Mouse (Mus musculus) embryonic facial prominence, embryonic 12.5 days (tissue): Measurements from ENCODE around the gene H2al1h. TPM values are rescaled to one million over a fixed set of nuclear protein-coding genes. Genes with fewer than 3 reads are reported as not detected.
"Not testable (repeated sequence)": the region's sequence is repeated elsewhere in the genome, so short reads cannot be mapped to it uniquely, and the experiment has no call there.

Experiments used
- ATAC-seq: fragments of 200-750 bp; cut with Nextera tagmentation; 2 replicates; pipeline ENCODE4 v1.8.0; 2017; ENCODE audit not compliant: insufficient number of reproducible peaks, insufficient read depth, low FRiP score, low TSS enrichment
- H3K27ac ChIP-seq: fragments of 300-500 bp; sonication (generic); 2 replicates; pipeline ENCODE4 v1.5.1; 2016; ENCODE audit warnings: mild to moderate bottlenecking
- H3K27me3 ChIP-seq: fragments of 300-500 bp; sonication (generic); 2 replicates; pipeline ENCODE4 v1.6.1; 2016; ENCODE audit warnings: mild to moderate bottlenecking, moderate library complexity
- H3K36me3 ChIP-seq: fragments of 300-500 bp; sonication (generic); 2 replicates; pipeline ENCODE4 v1.6.1; 2016; ENCODE audit warnings: mild to moderate bottlenecking
- H3K4me1 ChIP-seq: fragments of 300-500 bp; sonication (generic); 2 replicates; pipeline ENCODE4 v1.6.1; 2016
- H3K4me2 ChIP-seq: fragments of 300-500 bp; sonication (generic); replicated peaks from 2 replicates; pipeline ENCODE4 v1.6.1; 2016; ENCODE audit warnings: mild to moderate bottlenecking, moderate library complexity
- H3K4me3 ChIP-seq: fragments of 300-500 bp; sonication (generic); 2 replicates; pipeline ENCODE4 v1.5.1; 2016; ENCODE audit warnings: mild to moderate bottlenecking
- H3K9ac ChIP-seq: fragments of 300-500 bp; sonication (generic); 2 replicates; pipeline ENCODE4 v1.6.1; 2016; ENCODE audit warnings: mild to moderate bottlenecking, moderate library complexity
- H3K9me3 ChIP-seq: fragments of 300-500 bp; sonication (generic); 2 replicates; pipeline ENCODE4 v1.6.1; 2016; ENCODE audit warnings: mild to moderate bottlenecking, moderate library complexity
- WGBS: fragments of 180-500 bp; shearing (Covaris S2); methylation state at CpG from one replicate; pipeline ENCODE4 v1.1.7; 2016; 5-methylcytosine and 5-hydroxymethylcytosine counted together
- polyA plus RNA-seq: library from polyadenylated mRNA; unstranded; fragments of >200 nt; fragmentation: Nextera tagmentation; extraction: Ambion mirVana; gene quantifications from 2 replicates; pipeline ENCODE4 v1.2.1, GENCODE M21; 2016

Gene H2al1h
- not detected in 2 replicates for polyA plus RNA-seq

DNA sequence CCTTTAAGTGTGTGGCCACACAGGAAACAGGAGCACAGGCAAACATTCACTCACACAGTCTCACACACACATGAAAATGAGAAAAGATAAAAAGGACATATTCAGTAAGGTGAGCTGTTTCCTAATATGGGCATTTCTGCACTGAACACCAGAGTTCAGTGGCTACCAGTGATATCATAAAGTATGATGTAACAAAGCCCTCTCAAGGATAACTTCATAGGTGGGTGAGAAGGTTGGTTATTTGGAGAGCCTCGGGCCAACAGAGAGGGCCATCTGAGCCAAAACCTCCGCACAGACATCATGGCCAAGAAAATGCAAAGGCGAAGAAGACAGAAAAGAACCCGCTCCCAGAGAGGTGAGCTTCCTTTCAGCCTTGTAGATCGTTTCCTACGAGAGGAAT lies at the start of gene H2al1h:
TSS of gene H2al1h (plus strand) at position 301 of the 400 bp plus-strand sequence.
- H3K4me2 ChIP-seq, H3K27me3 ChIP-seq, H3K9ac ChIP-seq, H3K4me3 ChIP-seq, H3K27ac ChIP-seq, H3K36me3 ChIP-seq, ATAC-seq, H3K4me1 ChIP-seq, H3K9me3 ChIP-seq: not testable (repeated sequence)
- no CpG with 5 or more reads among the region's 6 CpGs for WGBS

GRCm38 (mm10) chrX:11273190-11273589 lies 48.1 kb upstream of the H2al1h start:
- H3K36me3 ChIP-seq, result no peaks in the 10 kb centered on the region
- H3K9me3 ChIP-seq, result no peaks in the 10 kb centered on the region
- no peak overlapping the region for H3K27ac ChIP-seq
- no peak overlapping the region for H3K9ac ChIP-seq
- no peak for ATAC-seq
- H3K4me2 ChIP-seq, result no peak overlapping the region
- H3K4me3 ChIP-seq, result no peak overlapping the region
- 79% methylated on average over 3 of the region's 3 CpGs for WGBS
- 0 out of 2 replicates have a peak, but pooled peaks cover 3% of the 10 kb centered on the region for H3K27me3 ChIP-seq
- H3K4me1 ChIP-seq, result no peaks in the 10 kb centered on the region

GRCm38 (mm10) chrX:11277083-11277482 lies 44.2 kb upstream of the H2al1h start:
- no peak overlapping the region for H3K9ac ChIP-seq
- ATAC-seq, result no peak
- H3K4me1 ChIP-seq, result no peaks in the 10 kb centered on the region
- H3K36me3 ChIP-seq, result no peaks in the 10 kb centered on the region
- no peaks in the 10 kb centered on the region for H3K9me3 ChIP-seq
- no peak overlapping the region for H3K4me2 ChIP-seq
- H3K27ac ChIP-seq, result no peak overlapping the region
- WGBS, result 82% methylated on average over 6 of the region's 6 CpGs
- no peak overlapping the region for H3K4me3 ChIP-seq
- H3K27me3 ChIP-seq, result 0 out of 2 replicates have a peak, but pooled peaks cover 3% of the 10 kb centered on the region

GRCm38 (mm10) chrX:11280741-11281140 lies 40.6 kb upstream of the H2al1h start:
- Histone ChIP-seq H3K27ac (no peak overlapping the region), H3K9ac (no peak overlapping the region), H3K4me2 (no peak overlapping the region), H3K9me3 (no peaks in the 10 kb centered on the region), H3K4me1 (no peaks in the 10 kb centered on the region), H3K4me3 (no peak overlapping the region), H3K27me3 (no peaks in the 10 kb centered on the region), H3K36me3 (no peaks in the 10 kb centered on the region)
- no peak for ATAC-seq
- 64% methylated on average over 2 of the region's 2 CpGs for WGBS

DNA sequence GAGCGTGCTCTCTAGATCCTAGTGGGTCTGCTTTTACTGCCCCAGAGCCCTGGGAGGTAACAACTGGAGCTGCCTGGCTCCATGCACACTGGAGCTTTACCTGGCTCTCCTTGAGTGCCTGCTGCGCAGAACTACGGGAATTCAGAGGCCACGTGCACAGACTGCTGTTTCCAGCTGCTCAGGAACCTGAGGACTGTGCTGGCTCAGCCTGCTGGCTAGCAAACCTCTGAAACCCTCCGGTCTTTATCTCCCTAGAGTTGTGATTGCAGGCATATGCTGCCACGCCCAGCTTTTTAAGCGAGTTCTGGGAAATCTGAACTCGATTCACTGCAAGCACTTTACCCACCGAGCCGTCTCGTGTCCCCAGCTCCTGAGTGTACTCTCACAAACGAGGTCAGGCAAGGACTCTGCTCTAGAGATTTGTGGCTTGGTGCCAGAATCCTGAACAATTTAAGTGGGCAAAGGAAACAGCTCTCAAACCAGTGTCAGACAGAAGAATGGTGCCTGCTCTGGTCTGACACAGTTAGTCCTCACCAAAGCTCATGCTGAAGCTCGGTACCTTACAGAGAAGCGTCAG lies 32.9 kb upstream of the H2al1h start:
- Histone ChIP-seq H3K36me3 (no peaks in the 10 kb centered on the region), H3K27ac (no peak overlapping the region), H3K9ac (no peak overlapping the region), H3K4me1 (no peaks in the 10 kb centered on the region), H3K27me3 (peaks cover 8% of the 10 kb centered on the region; the same call in 1 of the 2 replicates), H3K4me3 (no peak overlapping the region), H3K9me3 (no peaks in the 10 kb centered on the region), H3K4me2 (no peak overlapping the region)
- 72% methylated on average over 14 of the region's 14 CpGs for WGBS
- no peak for ATAC-seq

GRCm38 (mm10) chrX:11289244-11289643 lies 32.0 kb upstream of the H2al1h start:
- H3K27ac ChIP-seq, result no peak overlapping the region
- H3K9me3 ChIP-seq, result no peaks in the 10 kb centered on the region
- no peak overlapping the region for H3K4me3 ChIP-seq
- H3K9ac ChIP-seq, result no peak overlapping the region
- peaks cover 8% of the 10 kb centered on the region; the same call in 1 of the 2 replicates for H3K27me3 ChIP-seq
- H3K4me2 ChIP-seq, result no peak overlapping the region
- H3K4me1 ChIP-seq, result no peaks in the 10 kb centered on the region
- no peaks in the 10 kb centered on the region for H3K36me3 ChIP-seq
- ATAC-seq, result no peak
- 55% methylated on average over 4 of the region's 4 CpGs for WGBS

- H3K4me3 ChIP-seq, H3K9me3 ChIP-seq, H3K36me3 ChIP-seq, H3K4me2 ChIP-seq, H3K27ac ChIP-seq, H3K4me1 ChIP-seq, ATAC-seq, H3K27me3 ChIP-seq, H3K9ac ChIP-seq: not testable (repeated sequence)
- no CpG with 5 or more reads among the region's 3 CpGs for WGBS
These were observed 22.3 kb upstream of the H2al1h start, which contains the start of gene H2al1a for GRCm38 (mm10) chrX:11298957-11299356. Gene H2al1a (plus strand): TSS chrX:11299257.

GRCm38 (mm10) chrX:11302132-11302531 lies 19.2 kb upstream of the H2al1h start, which contains the start of gene H2al1b:
Gene H2al1b (plus strand): TSS chrX:11302432.
- H3K4me1 ChIP-seq, H3K27ac ChIP-seq, H3K9ac ChIP-seq, H3K4me3 ChIP-seq, H3K36me3 ChIP-seq, ATAC-seq, H3K27me3 ChIP-seq, H3K9me3 ChIP-seq, H3K4me2 ChIP-seq: not testable (repeated sequence)
- WGBS, result 96% methylated on average over 1 of the region's 3 CpGs

DNA sequence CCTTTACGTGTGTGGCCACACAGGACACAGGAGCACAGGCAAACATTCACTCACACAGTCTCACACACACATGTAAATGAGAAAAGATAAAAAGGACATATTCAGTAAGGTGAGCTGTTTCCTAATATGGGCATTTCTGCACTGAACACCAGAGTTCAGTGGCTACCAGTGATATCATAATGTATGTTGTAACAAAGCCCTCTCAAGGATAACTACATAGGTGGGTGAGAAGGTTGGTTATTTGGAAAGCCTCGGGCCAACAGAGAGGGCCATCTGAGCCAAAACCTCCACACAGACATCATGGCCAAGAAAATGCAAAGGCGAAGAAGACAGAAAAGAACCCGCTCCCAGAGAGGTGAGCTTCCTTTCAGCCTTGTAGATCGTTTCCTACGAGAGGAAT lies 15.9 kb upstream of the H2al1h start, which contains the start of gene H2al1c:
TSS of gene H2al1c (plus strand) at position 301 of the 400 bp plus-strand sequence.
- not testable (repeated sequence) for H3K9me3 ChIP-seq, H3K36me3 ChIP-seq, ATAC-seq, H3K4me1 ChIP-seq, H3K9ac ChIP-seq, H3K4me2 ChIP-seq, H3K4me3 ChIP-seq, H3K27ac ChIP-seq, H3K27me3 ChIP-seq
- 100% methylated on average over 2 of the region's 6 CpGs for WGBS

- H3K36me3 ChIP-seq, H3K4me3 ChIP-seq, ATAC-seq, H3K9me3 ChIP-seq, H3K9ac ChIP-seq, H3K27me3 ChIP-seq, H3K4me1 ChIP-seq, H3K27ac ChIP-seq, H3K4me2 ChIP-seq: not testable (repeated sequence)
- WGBS, result no CpG with 5 or more reads among the region's 6 CpGs
These were observed 12.8 kb upstream of the H2al1h start, which contains the start of gene H2al1d for GRCm38 (mm10) chrX:11308524-11308923. Gene H2al1d (plus strand): TSS chrX:11308824.

DNA sequence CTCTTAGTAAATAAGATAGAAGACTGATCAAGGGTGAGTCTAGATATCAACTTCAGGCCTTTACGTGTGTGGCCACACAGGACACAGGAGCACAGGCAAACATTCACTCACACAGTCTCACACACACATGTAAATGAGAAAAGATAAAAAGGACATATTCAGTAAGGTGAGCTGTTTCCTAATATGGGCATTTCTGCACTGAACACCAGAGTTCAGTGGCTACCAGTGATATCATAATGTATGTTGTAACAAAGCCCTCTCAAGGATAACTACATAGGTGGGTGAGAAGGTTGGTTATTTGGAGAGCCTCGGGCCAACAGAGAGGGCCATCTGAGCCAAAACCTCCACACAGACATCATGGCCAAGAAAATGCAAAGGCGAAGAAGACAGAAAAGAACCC lies 9.7 kb upstream of the H2al1h start, which contains the start of gene H2al1e:
TSS of gene H2al1e (plus strand) at position 301 of the 400 bp plus-strand sequence.
- no CpG with 5 or more reads among the region's 3 CpGs for WGBS
- H3K4me3 ChIP-seq, ATAC-seq, H3K4me2 ChIP-seq, H3K9me3 ChIP-seq, H3K27ac ChIP-seq, H3K9ac ChIP-seq, H3K27me3 ChIP-seq, H3K36me3 ChIP-seq, H3K4me1 ChIP-seq: not testable (repeated sequence)

GRCm38 (mm10) chrX:11314858-11315257 lies 6.4 kb upstream of the H2al1h start, which contains the start of gene H2al1f:
Gene H2al1f (plus strand): TSS chrX:11315158.
- H3K27ac ChIP-seq, H3K36me3 ChIP-seq, ATAC-seq, H3K27me3 ChIP-seq, H3K9me3 ChIP-seq, H3K4me2 ChIP-seq, H3K4me3 ChIP-seq, H3K9ac ChIP-seq, H3K4me1 ChIP-seq: not testable (repeated sequence)
- WGBS, result no CpG with 5 or more reads among the region's 6 CpGs
